Mouse (Mus musculus) CH12.LX (cell line): ENCODE results near the gene Spata1. TPM values are rescaled to one million over a fixed set of nuclear protein-coding genes. Genes with fewer than 3 reads are reported as not detected.

Experiments
- DNase-seq: peaks from one replicate; pipeline ENCODE4 v3.0.0-alpha.2; 2013; ENCODE audit errors: extremely low read depth
- H3K27ac ChIP-seq: 2 replicates; pipeline ENCODE4 v1.5.1; 2012; ENCODE audit warnings: low read depth, mild to moderate bottlenecking, control low read depth, moderate library complexity; ENCODE audit not compliant: insufficient read depth
- H3K27me3 ChIP-seq: replicated peaks from 2 replicates; pipeline ENCODE3; 2012; ENCODE audit warnings: inconsistent platforms
- H3K36me3 ChIP-seq, 2 experiments: replicated peaks in 1 of 2; 2 replicates each; pipeline versions ENCODE3 to v1.6.1; 2012; ENCODE audit warnings: inconsistent platforms in 1 of 2, low read length in 1 of 2, mild to moderate bottlenecking in 1 of 2, mixed read lengths in 1 of 2, moderate library complexity in 1 of 2; ENCODE audit not compliant: control insufficient read depth in 1 of 2, insufficient read depth in 1 of 2
- H3K4me1 ChIP-seq, 2 experiments: 2 replicates each; pipeline ENCODE4 v1.6.1; 2012; ENCODE audit warnings: inconsistent platforms in 1 of 2, moderate library complexity in 1 of 2; ENCODE audit not compliant: insufficient read depth in 2 of 2, control insufficient read depth in 1 of 2
- H3K4me2 ChIP-seq: 2 replicates; pipeline ENCODE4 v1.6.1; 2012; ENCODE audit warnings: low read depth, mild to moderate bottlenecking, control low read depth; ENCODE audit not compliant: poor library complexity, insufficient read depth, severe bottlenecking
- H3K4me3 ChIP-seq, 3 experiments: fragments of 150-350 bp in 1 of 3; sonication (generic) in 1 of 3; replicated peaks in 1 of 3; 2 replicates each; pipeline versions ENCODE3 to v1.5.1; 2011 to 2012; ENCODE audit warnings: low read depth in 2 of 3, low read length in 2 of 3, mild to moderate bottlenecking in 2 of 3, moderate library complexity in 2 of 3, control low read depth in 1 of 3, improper control_type of control experiment in 1 of 3, inconsistent platforms in 1 of 3, mixed read lengths in 1 of 3; ENCODE audit not compliant: poor library complexity in 1 of 3
- H3K79me2 ChIP-seq: replicated peaks from 2 replicates; pipeline ENCODE4 v1.6.1; 2012; ENCODE audit warnings: mild to moderate bottlenecking, moderate library complexity; ENCODE audit not compliant: control insufficient read depth, poor library complexity, insufficient read depth, severe bottlenecking; ENCODE audit errors: extremely low read depth
- H3K9ac ChIP-seq: 2 replicates; pipeline ENCODE4 v1.6.1; 2012; ENCODE audit warnings: low read depth, mild to moderate bottlenecking, control low read depth, moderate library complexity; ENCODE audit not compliant: insufficient read depth
- H3K9me3 ChIP-seq: replicated peaks from 2 replicates; pipeline ENCODE3; 2012; ENCODE audit warnings: low read length, inconsistent platforms, mixed read lengths
- BHLHE40 ChIP-seq: IDR thresholded peaks from 2 replicates; pipeline ENCODE4 v1.6.1; 2011; ENCODE audit warnings: mild to moderate bottlenecking, low read depth, low read length, improper control_type of control experiment
- CHD1 ChIP-seq: IDR thresholded peaks from 2 replicates; pipeline ENCODE4 v1.6.1; 2012; ENCODE audit warnings: low read depth, low read length, improper control_type of control experiment, inconsistent platforms
- CHD2 ChIP-seq: IDR thresholded peaks from 2 replicates; pipeline ENCODE4 v1.6.1; 2011; ENCODE audit warnings: low read length, improper control_type of control experiment
- CTCF ChIP-seq, 2 experiments: IDR thresholded peaks in 1 of 2; conservative IDR thresholded peaks in 1 of 2; 2 replicates each; pipeline ENCODE4 v1.5.1; 2011 to 2012; ENCODE audit warnings: low read depth in 2 of 2, low read length in 2 of 2, improper control_type of control experiment in 1 of 2, inconsistent platforms in 1 of 2, mild to moderate bottlenecking in 1 of 2, moderate library complexity in 1 of 2
- E2F4 ChIP-seq: IDR thresholded peaks from 2 replicates; pipeline ENCODE4 v1.6.1; 2011; ENCODE audit warnings: low read depth, low read length, improper control_type of control experiment; ENCODE audit not compliant: insufficient replicate concordance
- ELF1 ChIP-seq: IDR thresholded peaks from 2 replicates; pipeline ENCODE4 v1.6.1; 2014; ENCODE audit warnings: low read depth, mild to moderate bottlenecking, inconsistent platforms, low read length, improper control_type of control experiment
- EP300 ChIP-seq: IDR thresholded peaks from 2 replicates; pipeline ENCODE4 v1.6.1; 2011; ENCODE audit warnings: low read length, improper control_type of control experiment
- ETS1 ChIP-seq: conservative IDR thresholded peaks from 2 replicates; pipeline ENCODE4 v1.6.1; 2012; ENCODE audit warnings: low read depth, mild to moderate bottlenecking, inconsistent platforms, low read length, improper control_type of control experiment, moderate library complexity
- GABPA ChIP-seq: IDR thresholded peaks from 2 replicates; pipeline ENCODE4 v1.6.1; 2012; ENCODE audit warnings: low read depth, low read length, improper control_type of control experiment, inconsistent platforms; ENCODE audit not compliant: insufficient replicate concordance
- HCFC1 ChIP-seq: IDR thresholded peaks from 2 replicates; pipeline ENCODE4 v1.6.1; 2012; ENCODE audit warnings: low read depth, mild to moderate bottlenecking, inconsistent platforms, low read length, improper control_type of control experiment
- IRF4 ChIP-seq: IDR thresholded peaks from 2 replicates; pipeline ENCODE4 v1.6.1; 2014; ENCODE audit warnings: low read depth, mild to moderate bottlenecking, inconsistent platforms, low read length, improper control_type of control experiment
- JUN ChIP-seq: IDR thresholded peaks from 2 replicates; pipeline ENCODE4 v1.6.1; 2011; ENCODE audit warnings: low read depth, mild to moderate bottlenecking, low read length, improper control_type of control experiment, moderate library complexity; ENCODE audit not compliant: insufficient read depth
- JUND ChIP-seq: conservative IDR thresholded peaks from 2 replicates; pipeline ENCODE4 v1.6.1; 2011; ENCODE audit warnings: low read depth, low read length, improper control_type of control experiment
- KAT2A ChIP-seq: IDR thresholded peaks from 2 replicates; pipeline ENCODE4 v1.6.1; 2012; ENCODE audit warnings: low read length, improper control_type of control experiment, inconsistent platforms; ENCODE audit not compliant: insufficient replicate concordance
- MAFK ChIP-seq: IDR thresholded peaks from 2 replicates; pipeline ENCODE4 v1.6.1; 2011; ENCODE audit warnings: low read length, improper control_type of control experiment; ENCODE audit not compliant: insufficient replicate concordance
- MAX ChIP-seq: IDR thresholded peaks from 2 replicates; pipeline ENCODE4 v1.6.1; 2011; ENCODE audit warnings: low read length, improper control_type of control experiment
- MAZ ChIP-seq: IDR thresholded peaks from 2 replicates; pipeline ENCODE4 v1.6.1; 2012; ENCODE audit warnings: low read depth, mild to moderate bottlenecking, inconsistent platforms, low read length, improper control_type of control experiment, moderate library complexity
- MEF2A ChIP-seq: IDR thresholded peaks from 2 replicates; pipeline ENCODE4 v1.6.1; 2014; ENCODE audit warnings: low read depth, mild to moderate bottlenecking, inconsistent platforms, low read length, improper control_type of control experiment, borderline replicate concordance
- MXI1 ChIP-seq: IDR thresholded peaks from 2 replicates; pipeline ENCODE4 v1.6.1; 2011; ENCODE audit warnings: mild to moderate bottlenecking, low read depth, low read length, improper control_type of control experiment
- MYC ChIP-seq: IDR thresholded peaks from 2 replicates; pipeline ENCODE4 v1.6.1; 2011; ENCODE audit warnings: low read depth, mild to moderate bottlenecking, improper control_type of control experiment, low read length
- NELFE ChIP-seq: IDR thresholded peaks from 2 replicates; pipeline ENCODE4 v1.6.1; 2011; ENCODE audit warnings: low read depth, low read length, improper control_type of control experiment
- NRF1 ChIP-seq: IDR thresholded peaks from 2 replicates; pipeline ENCODE4 v1.6.1; 2014; ENCODE audit warnings: low read depth, mild to moderate bottlenecking, inconsistent platforms, low read length, improper control_type of control experiment, moderate library complexity
- PAX5 ChIP-seq: IDR thresholded peaks from 2 replicates; pipeline ENCODE4 v1.6.1; 2012; ENCODE audit warnings: low read length, inconsistent platforms, mixed read lengths
- POLR2A ChIP-seq: IDR thresholded peaks from 2 replicates; pipeline ENCODE4 v1.6.1; 2011; ENCODE audit warnings: low read depth, mild to moderate bottlenecking, improper control_type of control experiment, low read length
- POLR2AphosphoS2 ChIP-seq: IDR thresholded peaks from 2 replicates; pipeline ENCODE4 v1.6.1; 2011; ENCODE audit warnings: low read depth, low read length, improper control_type of control experiment
- RAD21 ChIP-seq: IDR thresholded peaks from 2 replicates; pipeline ENCODE4 v1.6.1; 2011; ENCODE audit warnings: low read depth, mild to moderate bottlenecking, low read length, improper control_type of control experiment, moderate library complexity
- RCOR1 ChIP-seq: conservative IDR thresholded peaks from 2 replicates; pipeline ENCODE4 v1.6.1; 2012; ENCODE audit warnings: low read depth, mild to moderate bottlenecking, inconsistent platforms, low read length, improper control_type of control experiment
- SIN3A ChIP-seq: IDR thresholded peaks from 2 replicates; pipeline ENCODE4 v1.6.1; 2012; ENCODE audit warnings: low read length, improper control_type of control experiment, inconsistent platforms
- SMC3 ChIP-seq: IDR thresholded peaks from 2 replicates; pipeline ENCODE4 v1.6.1; 2011; ENCODE audit warnings: low read depth, low read length, improper control_type of control experiment
- TBP ChIP-seq: conservative IDR thresholded peaks from 2 replicates; pipeline ENCODE4 v1.6.1; 2011; ENCODE audit warnings: low read depth, low read length, improper control_type of control experiment
- TCF12 ChIP-seq: IDR thresholded peaks from 2 replicates; pipeline ENCODE4 v1.6.1; 2014; ENCODE audit warnings: low read depth, mild to moderate bottlenecking, inconsistent platforms, low read length, improper control_type of control experiment
- UBTF ChIP-seq: IDR thresholded peaks from 2 replicates; pipeline ENCODE4 v1.6.1; 2012; ENCODE audit warnings: low read depth, mild to moderate bottlenecking, inconsistent platforms, low read length, improper control_type of control experiment, moderate library complexity
- USF1 ChIP-seq: IDR thresholded peaks from 2 replicates; pipeline ENCODE4 v1.6.1; 2014; ENCODE audit warnings: low read depth, mild to moderate bottlenecking, inconsistent platforms, low read length, improper control_type of control experiment
- USF2 ChIP-seq: conservative IDR thresholded peaks from 2 replicates; pipeline ENCODE4 v1.6.1; 2011; ENCODE audit warnings: low read depth, low read length, improper control_type of control experiment
- ZC3H11A ChIP-seq: IDR thresholded peaks from 2 replicates; pipeline ENCODE4 v1.6.1; 2012; ENCODE audit warnings: low read depth, mild to moderate bottlenecking, inconsistent platforms, low read length, improper control_type of control experiment
- ZKSCAN1 ChIP-seq: IDR thresholded peaks from 2 replicates; pipeline ENCODE4 v1.6.1; 2012; ENCODE audit warnings: low read depth, inconsistent platforms, low read length, improper control_type of control experiment, borderline replicate concordance
- ZMIZ1 ChIP-seq: IDR thresholded peaks from 2 replicates; pipeline ENCODE4 v1.6.1; 2012; ENCODE audit warnings: low read depth, mild to moderate bottlenecking, inconsistent platforms, low read length, improper control_type of control experiment
- ZNF384 ChIP-seq: IDR thresholded peaks from 2 replicates; pipeline ENCODE4 v1.6.1; 2012; ENCODE audit warnings: low read depth, low read length, improper control_type of control experiment, inconsistent platforms
- dilution Hi-C: fragments of 300-500 bp; cut with MboI; formaldehyde crosslinking; loops from 2 replicates; pipeline ENCODE4 v1.14.3; 2020; ENCODE audit warnings: low sequenced_read_pairs; ENCODE audit not compliant: extremely low pct_unique_long_range_greater_than_20kb, extremely low pct_ligation_motif_present
- in situ Hi-C: fragments of 300-500 bp; cut with MboI; formaldehyde crosslinking; loops from 3 replicates; pipeline ENCODE4 v1.14.3; 2019; ENCODE audit warnings: low sequenced_read_pairs, low pct_ligation_motif_present, low pct_unique_long_range_greater_than_20kb, mixed read lengths
- polyA plus RNA-seq: library from polyadenylated mRNA; unstranded; fragments of >175 nt; gene quantifications from 2 replicates; pipeline ENCODE4 v1.2.1, GENCODE M21; 2012; ENCODE audit warnings: low read depth; ENCODE audit not compliant: insufficient read length
- total RNA-seq, 2 experiments: library from RNA; depleted of rRNA; stranded (reverse); fragments of 300-350 nt in 1 of 2; fragments of >200 nt in 1 of 2; gene quantifications; 2 replicates each; pipeline ENCODE4 v1.2.3; 2012 to 2014

Spata1 gene
- total and polyA plus RNA-seq, 3 experiments, result 1.4 to 2.9 (median 2.0) TPM

- Histone ChIP-seq H3K9me3 (no peaks in the 10 kb centered on the region), H3K4me2 (peak within 1 kb of the TSS; percentile 70), H3K4me3 (peak within 1 kb of the TSS; percentile 75 to 87 (median 78)), H3K36me3 (peaks cover 19 to 33% of the 10 kb centered on the region in 2 experiments), H3K9ac (peak within 1 kb of the TSS; percentile 94), H3K4me1 (peaks cover 2 to 17% of the 10 kb centered on the region in 2 experiments), H3K27ac (peak within 1 kb of the TSS; percentile 81), H3K27me3 (no peaks in the 10 kb centered on the region), H3K79me2 (peaks cover 29% of the 10 kb centered on the region)
- dilution Hi-C loops (no loop called here), in situ Hi-C loops (no loop called here)
- peak; percentile 99 for DNase-seq
- TF ChIP-seq GABPA (peak; percentile 82; the same call in 1 of the 2 replicates), CHD2 (peak; percentile 98), ELF1 (peak; percentile 99), IRF4 (peak; percentile 84), USF1 (no peak), MAX (peak; percentile 85), UBTF (0 out of 2 replicates have a peak, but pooled peaks have one; percentile 10), ZKSCAN1 (no peak), MYC (peak; percentile 94), CTCF (conservative IDR thresholded peaks at IDR 0.05 in 1 of 2, IDR thresholded peaks at IDR 0.05 in 1 of 2; ENCODE audit: low read depth in 2 of 2, low read length in 2 of 2) (no peak), NELFE (peak; percentile 99), USF2 (no peak), E2F4 (peak; percentile 65; the same call in 1 of the 2 replicates), POLR2AphosphoS2 (peak; percentile 94), MAZ (no peak), ZC3H11A (no peak), BHLHE40 (peak; percentile 41; the same call in 1 of the 2 replicates), CHD1 (peak; percentile 94; the same call in 1 of the 2 replicates), HCFC1 (peak; percentile 95), RAD21 (no peak), KAT2A (peak; percentile 99), MEF2A (peak; percentile 74), ZMIZ1 (peak; percentile 97), TCF12 (peak; percentile 97), ETS1 (0 out of 2 replicates have a peak, but pooled peaks have one; percentile 50), TBP (peak; percentile 97), ZNF384 (no peak), EP300 (no peak), SMC3 (no peak), SIN3A (peak; percentile 98), POLR2A (peak; percentile 94), PAX5 (no peak), MXI1 (peak; percentile 91), JUN (no peak), NRF1 (peak; percentile 68), RCOR1 (peak; percentile 96), JUND (no peak), MAFK (no peak)
Measured at GRCm38 (mm10) chr3:146520798-146521651, 21.5 kb upstream of the Spata1 start, which contains the start of gene Rpf1. Gene Rpf1, minus strand, starts transcription at chr3:146521429.
